In genomic region chr2:70998771-70999170, GRCm38 (mm10) we compare ENCODE assay signal across 12 mouse cellular contexts.
"Had no signal": no experiment of that assay in that cellular context is flagged by ENCODE, and none has a peak within 500 bp of the region (broad histone marks: within the 10 kb centered on the region; RNA-seq: fewer than 3 reads in every experiment).

No protein-coding gene starts in this region.

- ATAC-seq: lung, postnatal 0 days had no signal

- H3K4me1 ChIP-seq: limb, embryonic 10.5 days; midbrain, embryonic 12.5 days; neural tube, embryonic 15.5 days had no signal

- H3K36me3 ChIP-seq: limb, embryonic 10.5 days; midbrain, embryonic 12.5 days; neural tube, embryonic 15.5 days had no signal

- H3K27ac ChIP-seq: limb, embryonic 10.5 days; midbrain, embryonic 12.5 days; neural tube, embryonic 15.5 days; stomach, postnatal 0 days had no signal

- DNase-seq: kidney, adult 11 months; kidney, postnatal 10 days; lung, adult 2 months; lung, postnatal 36 days; right cerebral cortex, adult 18-20 months; right cerebral cortex, postnatal 25 days; thymus, postnatal 4 days had no signal

- H3K27me3 ChIP-seq: midbrain, embryonic 12.5 days; neural tube, embryonic 15.5 days had no signal

- H3K4me2 ChIP-seq: midbrain, embryonic 12.5 days; neural tube, embryonic 15.5 days had no signal

- H3K9ac ChIP-seq: midbrain, embryonic 12.5 days; neural tube, embryonic 15.5 days had no signal

- H3K9me3 ChIP-seq: limb, embryonic 10.5 days; neural tube, embryonic 15.5 days had no signal

- H3K4me3 ChIP-seq: limb, embryonic 10.5 days; midbrain, embryonic 12.5 days; neural tube, embryonic 15.5 days had no signal
